Mouse (Mus musculus) cerebellum, adult 2 months (tissue): ENCODE measurements around the gene Slc41a3. TPM values are rescaled to one million over a fixed set of nuclear protein-coding genes. Genes with fewer than 3 reads are reported as not detected.
"Not testable (repeated sequence)": the region's sequence is repeated elsewhere in the genome, so short reads cannot be mapped to it uniquely, and the experiment has no call there.

Experiments
- DNase-seq, 2 experiments: peaks; one replicate each; pipeline ENCODE4 v3.0.0; 2021
- H3K27ac ChIP-seq: fragments of 200-500 bp; 2 replicates; pipeline ENCODE4 v1.5.1; 2012; ENCODE audit warnings: low read length, control low read depth, inconsistent platforms; ENCODE audit not compliant: insufficient read depth
- H3K27me3 ChIP-seq: fragments of 200-500 bp; 2 replicates; pipeline ENCODE4 v1.6.1; 2012; ENCODE audit warnings: inconsistent platforms, mild to moderate bottlenecking, low read length, moderate library complexity; ENCODE audit not compliant: control insufficient read depth, insufficient read depth
- H3K4me1 ChIP-seq: fragments of 200-500 bp; 2 replicates; pipeline ENCODE4 v1.6.1; 2011; ENCODE audit warnings: low read length; ENCODE audit not compliant: control insufficient read depth, insufficient read depth
- H3K4me3 ChIP-seq: fragments of 200-500 bp; replicated peaks from 2 replicates; pipeline ENCODE3; 2011; ENCODE audit warnings: mild to moderate bottlenecking, low read depth, low read length, control low read depth; ENCODE audit not compliant: insufficient read depth
- CTCF ChIP-seq: fragments of 200-500 bp; IDR thresholded peaks from 2 replicates; pipeline ENCODE4 v1.5.1; 2011; ENCODE audit warnings: low read depth, mild to moderate bottlenecking, control low read depth, low read length, moderate library complexity, borderline replicate concordance; ENCODE audit not compliant: insufficient read depth
- POLR2A ChIP-seq: fragments of 200-500 bp; IDR thresholded peaks from 2 replicates; pipeline ENCODE4 v1.6.1; 2011; ENCODE audit warnings: low read length, control low read depth, borderline replicate concordance; ENCODE audit not compliant: insufficient read depth
- WGBS: fragments of 180-500 bp; shearing (Covaris S2); methylation state at CpG from one replicate; pipeline ENCODE4 v1.1.7; 2018; 5-methylcytosine and 5-hydroxymethylcytosine counted together
- polyA plus RNA-seq: library from polyadenylated mRNA; depleted of rRNA; stranded (reverse); fragments of >200 nt; gene quantifications from 2 replicates; pipeline ENCODE4 v1.2.3, GENCODE M21; 2012

Slc41a3 gene
- polyA plus RNA-seq, 1 experiment: 32.8 TPM

GRCm38 (mm10) chr6:90649279-90649678 lies 44.8 kb downstream of the Slc41a3 start:
- no peaks in the 10 kb centered on the region for H3K27me3 ChIP-seq
- no peak overlapping the region for H3K4me3 ChIP-seq
- 72% methylated on average over 4 of the region's 4 CpGs for WGBS

GRCm38 (mm10) chr6:90650634-90651033 lies 46.1 kb downstream of the Slc41a3 start:
- no peak overlapping the region for H3K4me3 ChIP-seq
- H3K27me3 ChIP-seq: no peaks in the 10 kb centered on the region
- 68% methylated on average over 1 of the region's 1 CpGs for WGBS
- no peaks in the 10 kb centered on the region for H3K4me1 ChIP-seq
- no peak for TF ChIP-seq CTCF
- no peak for TF ChIP-seq POLR2A
- no peak for DNase-seq
- H3K27ac ChIP-seq: no peak overlapping the region

More at GRCm38 (mm10) chr6:90649279-90649678, 44.8 kb downstream of the Slc41a3 start:
- DNase-seq: no peak
- no peaks in the 10 kb centered on the region for H3K4me1 ChIP-seq
- TF ChIP-seq POLR2A (no peak), CTCF (no peak)
- H3K27ac ChIP-seq: no peak overlapping the region

GRCm38 (mm10) chr6:90653736-90654135 lies 49.2 kb downstream of the Slc41a3 start:
- 61% methylated on average over 2 of the region's 2 CpGs for WGBS
- Histone ChIP-seq H3K4me1 (no peaks in the 10 kb centered on the region), H3K27ac (no peak overlapping the region), H3K27me3 (no peaks in the 10 kb centered on the region), H3K4me3 (no peak overlapping the region)
- peak; percentile 58 to 59 for DNase-seq
- TF ChIP-seq CTCF (peak; percentile 78), POLR2A (no peak)

GRCm38 (mm10) chr6:90656344-90656850 lies 51.9 kb downstream of the Slc41a3 start:
- not testable (repeated sequence) for H3K27me3 ChIP-seq, DNase-seq, H3K27ac ChIP-seq, H3K4me3 ChIP-seq, H3K4me1 ChIP-seq
- WGBS: 69% methylated on average over 2 of the region's 2 CpGs

GRCm38 (mm10) chr6:90659913-90660312 lies 55.4 kb downstream of the Slc41a3 start:
- 65% methylated on average over 2 of the region's 2 CpGs for WGBS

GRCm38 (mm10) chr6:90660398-90661028 lies 56.0 kb downstream of the Slc41a3 start:
- no peak for TF ChIP-seq POLR2A
- TF ChIP-seq CTCF: no peak
- DNase-seq: no peak
- Histone ChIP-seq H3K27ac (no peak overlapping the region), H3K4me3 (no peak overlapping the region), H3K4me1 (peaks cover 6% of the 10 kb centered on the region; the same call in 1 of the 2 replicates), H3K27me3 (no peaks in the 10 kb centered on the region)
- WGBS: 56% methylated on average over 20 of the region's 20 CpGs

More at GRCm38 (mm10) chr6:90659913-90660312, 55.4 kb downstream of the Slc41a3 start:
- peaks cover 6% of the 10 kb centered on the region; the same call in 1 of the 2 replicates for H3K4me1 ChIP-seq
- no peak overlapping the region for H3K27ac ChIP-seq
- no peaks in the 10 kb centered on the region for H3K27me3 ChIP-seq
- DNase-seq: no peak
- no peak overlapping the region for H3K4me3 ChIP-seq
- TF ChIP-seq CTCF: no peak
- TF ChIP-seq POLR2A: no peak

- 75% methylated on average over 11 of the region's 11 CpGs for WGBS
- no peaks in the 10 kb centered on the region for H3K27me3 ChIP-seq
- DNase-seq: no peak
- no peak for TF ChIP-seq POLR2A
- TF ChIP-seq CTCF: no peak
- no peak overlapping the region for H3K27ac ChIP-seq
- no peak overlapping the region for H3K4me3 ChIP-seq
- H3K4me1 ChIP-seq: peaks cover 6% of the 10 kb centered on the region; the same call in 1 of the 2 replicates
Measured at GRCm38 (mm10) chr6:90661029-90661399, 56.5 kb downstream of the Slc41a3 start.

- no peak overlapping the region for H3K27ac ChIP-seq
- H3K4me1 ChIP-seq: peaks cover 6% of the 10 kb centered on the region; the same call in 1 of the 2 replicates
- no peak for TF ChIP-seq CTCF
- DNase-seq: peak in 1 of 2 experiments; percentile 8
- H3K4me3 ChIP-seq: no peak overlapping the region
- 91% methylated on average over 5 of the region's 5 CpGs for WGBS
- H3K27me3 ChIP-seq: no peaks in the 10 kb centered on the region
Measured at GRCm38 (mm10) chr6:90662148-90662547, 57.6 kb downstream of the Slc41a3 start.
